Mouse (Mus musculus) spleen, adult 2 months (tissue): ENCODE data around the gene Sipa1l1. TPM values are rescaled to one million over a fixed set of nuclear protein-coding genes. Genes with fewer than 3 reads are reported as not detected.

Experiments used
- DNase-seq, 2 experiments: peaks; one replicate each; pipeline versions ENCODE4 v3.0.0 to v3.0.0-alpha.2; 2012 to 2021; ENCODE audit warnings: low spot score in 2 of 2, low read depth in 1 of 2
- H3K27ac ChIP-seq: fragments of 200-500 bp; 2 replicates; pipeline ENCODE4 v1.5.1; 2012; ENCODE audit warnings: low read length, inconsistent platforms; ENCODE audit not compliant: insufficient read depth
- H3K27me3 ChIP-seq: fragments of 200-500 bp; 2 replicates; pipeline ENCODE4 v1.6.1; 2012; ENCODE audit warnings: mild to moderate bottlenecking, moderate library complexity, low read length, inconsistent platforms; ENCODE audit not compliant: control insufficient read depth, insufficient read depth
- H3K36me3 ChIP-seq: fragments of 200-500 bp; 2 replicates; pipeline ENCODE4 v1.6.1; 2012; ENCODE audit warnings: mild to moderate bottlenecking, low read length, inconsistent platforms; ENCODE audit not compliant: control insufficient read depth, insufficient read depth
- H3K4me1 ChIP-seq: fragments of 200-500 bp; 2 replicates; pipeline ENCODE4 v1.6.1; 2011; ENCODE audit warnings: inconsistent platforms; ENCODE audit not compliant: control insufficient read depth, insufficient read depth, insufficient read length
- H3K4me3 ChIP-seq: fragments of 200-500 bp; 2 replicates; pipeline ENCODE4 v1.5.1; 2011; ENCODE audit warnings: mild to moderate bottlenecking, inconsistent platforms; ENCODE audit not compliant: insufficient read depth, insufficient read length; ENCODE audit errors: extremely low read depth
- CTCF ChIP-seq: fragments of 200-500 bp; IDR thresholded peaks from 2 replicates; pipeline ENCODE4 v1.5.1; 2011; ENCODE audit warnings: mild to moderate bottlenecking, inconsistent platforms; ENCODE audit not compliant: insufficient read depth, insufficient read length, insufficient replicate concordance; ENCODE audit errors: extremely low read depth
- POLR2A ChIP-seq: fragments of 200-500 bp; IDR thresholded peaks from 2 replicates; pipeline ENCODE4 v1.6.1; 2011; ENCODE audit warnings: low read depth, low read length, inconsistent platforms
- WGBS: fragments of 180-500 bp; shearing (Covaris S2); methylation state at CpG from one replicate; pipeline ENCODE4 v1.1.7; 2018; 5-methylcytosine and 5-hydroxymethylcytosine counted together
- polyA plus RNA-seq: library from polyadenylated mRNA; depleted of rRNA; stranded (reverse); fragments of >200 nt; gene quantifications from 2 replicates; pipeline ENCODE4 v1.2.3, GENCODE M21; 2012

Gene Sipa1l1
- polyA plus RNA-seq, 1 experiment, result 17.1 TPM

DNA sequence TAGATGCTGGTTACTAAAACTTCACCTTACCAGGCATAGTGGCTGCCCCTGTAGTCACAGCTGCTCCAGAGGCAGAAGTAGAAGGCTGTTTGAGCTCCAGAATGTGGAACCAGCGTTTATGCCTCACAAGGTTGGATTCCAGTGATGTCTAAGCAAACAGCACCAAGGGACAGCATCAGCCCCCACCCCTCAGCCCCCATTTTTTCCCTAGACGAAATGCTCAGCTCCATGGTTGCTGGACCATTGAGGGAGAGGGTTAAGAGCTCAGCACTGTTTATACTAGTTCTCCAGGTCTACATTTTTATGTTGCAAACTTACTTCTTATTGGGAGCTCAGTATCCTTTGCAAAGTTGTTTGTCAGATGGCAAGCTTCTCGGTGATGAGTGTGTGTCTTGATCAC lies 202.1 kb downstream of the Sipa1l1 start:
- no peak for TF ChIP-seq POLR2A
- WGBS, result 86% methylated on average over 3 of the region's 3 CpGs
- Histone ChIP-seq H3K27me3 (no peaks in the 10 kb centered on the region), H3K27ac (no peak overlapping the region), H3K4me1 (peaks cover 3% of the 10 kb centered on the region; the same call in 1 of the 2 replicates), H3K36me3 (no peaks in the 10 kb centered on the region; the same call in 1 of the 2 replicates), H3K4me3 (no peak overlapping the region)
- no peak for DNase-seq

DNA sequence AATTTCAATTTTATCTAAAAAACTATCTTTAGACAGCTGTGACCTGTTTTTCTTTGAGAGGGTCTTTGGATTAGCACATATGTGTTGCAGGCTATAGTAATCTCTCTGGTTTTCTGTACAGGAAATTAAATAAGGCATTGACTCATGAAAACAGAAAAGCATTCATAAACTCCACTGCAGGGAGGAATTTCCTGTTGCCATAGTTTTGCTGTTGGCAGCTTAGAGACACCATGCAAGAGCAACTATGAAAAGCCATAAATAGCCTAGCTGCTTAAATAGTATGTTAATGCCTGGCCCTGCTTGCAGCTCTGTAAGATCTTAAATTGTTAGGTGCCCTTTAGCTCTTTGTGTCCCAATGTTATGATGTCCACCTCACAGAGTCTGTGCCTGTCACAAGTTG lies 204.9 kb downstream of the Sipa1l1 start:
- H3K27me3 ChIP-seq, result no peaks in the 10 kb centered on the region
- no peaks in the 10 kb centered on the region; the same call in 1 of the 2 replicates for H3K36me3 ChIP-seq
- H3K4me1 ChIP-seq, result no peaks in the 10 kb centered on the region
- no peak for DNase-seq
- no peak for TF ChIP-seq POLR2A
- no peak for TF ChIP-seq CTCF
- H3K4me3 ChIP-seq, result no peak overlapping the region
- no peak overlapping the region for H3K27ac ChIP-seq

DNA sequence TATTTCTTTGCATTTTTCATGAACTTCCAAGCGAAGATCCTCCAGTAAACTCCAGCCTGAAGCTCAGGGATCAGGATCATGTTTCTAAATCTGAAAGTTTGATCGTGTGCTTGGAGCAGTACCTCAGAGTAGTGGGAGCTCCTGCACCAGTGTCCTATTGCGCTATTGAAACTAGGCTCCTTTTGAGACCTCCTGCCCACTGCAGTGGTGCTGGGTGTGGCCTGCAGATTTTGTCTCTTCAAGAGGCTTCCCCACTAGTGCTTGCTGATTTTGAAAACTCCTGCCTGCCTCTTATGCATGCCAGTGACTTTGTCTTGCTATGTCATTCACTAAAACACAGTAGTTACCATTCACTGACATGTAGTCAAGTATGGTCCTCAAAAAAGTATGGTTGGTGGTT lies 213.8 kb downstream of the Sipa1l1 start:
- DNase-seq, result no peak

DNA sequence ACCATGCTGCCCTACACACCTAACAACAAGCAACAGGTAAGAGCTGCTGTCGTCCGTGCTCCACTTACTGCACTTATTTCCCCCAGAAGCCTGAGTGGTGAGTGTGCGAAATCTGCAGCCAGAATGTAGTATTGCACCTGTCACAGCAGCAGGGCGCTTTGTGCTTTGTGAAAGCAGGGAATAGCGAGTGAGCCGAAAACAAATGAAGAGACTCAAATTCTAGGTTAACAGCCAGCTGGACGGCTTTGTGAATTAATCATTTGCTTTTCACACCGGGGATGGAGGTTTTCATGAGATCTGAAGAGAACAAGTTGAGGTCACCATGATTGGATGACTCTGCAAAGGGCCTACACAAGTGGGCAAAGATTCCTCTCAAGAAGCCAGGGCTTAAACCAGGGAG lies 215.6 kb downstream of the Sipa1l1 start:
- 95% methylated on average over 8 of the region's 8 CpGs for WGBS
- DNase-seq, result no peak
- Histone ChIP-seq H3K36me3 (peaks cover 6% of the 10 kb centered on the region), H3K4me3 (no peak overlapping the region), H3K27ac (no peak overlapping the region), H3K27me3 (no peaks in the 10 kb centered on the region), H3K4me1 (no peaks in the 10 kb centered on the region)
- TF ChIP-seq CTCF, result no peak
- TF ChIP-seq POLR2A, result no peak

More for the DNA sequence above, 213.8 kb downstream of the Sipa1l1 start:
- peaks cover 6% of the 10 kb centered on the region for H3K36me3 ChIP-seq
- WGBS, result 93% methylated on average over 3 of the region's 3 CpGs
- H3K4me3 ChIP-seq, result no peak overlapping the region
- no peak overlapping the region for H3K27ac ChIP-seq
- no peaks in the 10 kb centered on the region for H3K27me3 ChIP-seq
- no peak for TF ChIP-seq CTCF
- TF ChIP-seq POLR2A, result no peak
- no peaks in the 10 kb centered on the region for H3K4me1 ChIP-seq

DNA sequence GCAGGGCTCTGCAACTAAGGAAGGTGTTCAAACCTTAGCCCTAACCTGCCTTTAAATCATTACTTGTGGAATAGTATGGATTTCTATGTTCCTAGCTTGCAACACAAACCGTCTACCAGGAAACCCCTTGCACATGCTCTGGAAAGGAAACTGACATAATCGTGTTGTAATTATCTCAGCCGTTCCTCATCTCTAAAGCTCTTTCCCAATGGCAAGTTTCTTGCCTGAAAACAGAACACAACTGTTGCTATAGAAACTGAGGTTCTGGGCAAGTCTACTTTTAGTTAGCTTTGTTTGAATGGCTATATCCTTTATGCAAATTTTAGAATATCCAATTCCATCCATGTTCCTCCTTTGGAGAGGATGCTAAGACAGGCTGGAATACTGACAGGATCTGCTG lies 217.9 kb downstream of the Sipa1l1 start:
- Histone ChIP-seq H3K4me3 (no peak overlapping the region), H3K27me3 (no peaks in the 10 kb centered on the region), H3K4me1 (no peaks in the 10 kb centered on the region), H3K27ac (no peak overlapping the region), H3K36me3 (peaks cover 6% of the 10 kb centered on the region)
- WGBS, result 72% methylated on average over 3 of the region's 3 CpGs
- DNase-seq, result no peak
- TF ChIP-seq POLR2A (no peak), CTCF (no peak)

DNA sequence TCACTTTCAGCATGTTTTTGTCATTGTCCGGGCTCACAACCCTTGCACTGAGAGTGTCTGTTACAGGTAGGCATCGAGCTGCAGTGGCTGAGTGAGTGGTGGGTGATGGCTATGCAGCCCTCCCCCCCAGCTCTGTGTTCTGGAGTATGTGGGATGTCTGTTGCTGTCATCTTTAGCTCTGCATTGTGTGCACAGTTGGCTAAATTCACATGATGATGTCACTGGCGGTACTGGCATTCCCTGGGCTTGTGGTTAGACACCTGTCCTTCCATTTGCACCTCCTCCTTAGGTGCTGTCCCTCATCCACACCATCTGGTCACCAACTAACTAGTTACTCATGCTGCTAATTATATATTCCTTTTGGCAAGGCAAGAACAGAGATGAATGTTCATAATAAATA lies 218.5 kb downstream of the Sipa1l1 start:
- TF ChIP-seq CTCF, result no peak
- TF ChIP-seq POLR2A, result no peak
- Histone ChIP-seq H3K27ac (no peak overlapping the region), H3K36me3 (peaks cover 6% of the 10 kb centered on the region), H3K27me3 (no peaks in the 10 kb centered on the region), H3K4me1 (no peaks in the 10 kb centered on the region), H3K4me3 (no peak overlapping the region)
- WGBS, result 88% methylated on average over 3 of the region's 3 CpGs
- no peak for DNase-seq

DNA sequence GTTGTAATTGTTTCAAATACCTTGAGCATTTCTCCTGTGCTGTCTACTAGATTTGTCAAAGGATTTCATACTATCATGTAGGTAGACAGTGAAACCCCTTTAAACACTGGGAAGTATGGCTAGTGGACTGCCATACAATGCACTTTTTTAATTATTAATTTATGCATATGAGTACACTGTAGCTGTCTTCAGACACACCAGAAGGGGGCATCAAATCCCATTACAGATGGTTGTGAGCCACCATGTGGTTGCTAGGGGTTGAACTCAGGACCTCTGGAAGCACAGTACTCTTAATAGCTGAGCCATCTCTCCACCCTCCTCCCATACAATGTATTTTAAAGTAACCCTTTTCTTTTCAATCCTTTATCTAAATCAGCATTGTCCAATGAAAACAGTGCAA lies 219.0 kb downstream of the Sipa1l1 start:
- TF ChIP-seq CTCF (no peak), POLR2A (no peak)
- no peak for DNase-seq

More for the DNA sequence above, 219.0 kb downstream of the Sipa1l1 start:
- no peaks in the 10 kb centered on the region for H3K4me1 ChIP-seq
- peaks cover 6% of the 10 kb centered on the region for H3K36me3 ChIP-seq
- no peak overlapping the region for H3K27ac ChIP-seq
- no peaks in the 10 kb centered on the region for H3K27me3 ChIP-seq
- H3K4me3 ChIP-seq, result no peak overlapping the region
